Mouse (Mus musculus): ENCODE results near the gene Stambpl1. TPM values are rescaled to one million over a fixed set of nuclear protein-coding genes. Genes with fewer than 3 reads are reported as not detected.

The Stambpl1 gene
- polyA plus RNA-seq, 1 experiment from 2014 or later: 10.3 TPM

DNA sequence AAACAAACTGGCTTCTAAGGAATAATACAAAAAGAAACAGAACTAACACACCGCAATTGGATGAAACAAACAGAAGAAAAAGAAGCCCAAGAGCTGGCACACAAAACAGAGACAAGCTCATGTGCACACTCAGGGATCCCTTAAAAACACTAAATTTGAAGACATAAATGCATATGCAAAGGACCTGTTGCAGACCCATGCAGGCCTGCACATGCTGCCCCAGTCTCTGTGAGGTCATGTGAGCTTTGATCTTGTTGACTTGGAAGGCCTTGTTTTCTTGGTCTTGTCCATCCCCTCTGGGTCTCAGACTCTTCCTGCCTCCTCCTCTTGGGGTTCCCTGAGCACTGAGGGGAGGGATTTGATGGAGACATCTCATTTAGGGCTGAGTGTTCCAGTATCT lies 96.7 kb downstream of the Stambpl1 start:
- Histone ChIP-seq H3K9me3 (ENCODE audit: low read length) (no peaks in the 10 kb centered on the region), H3K4me2 (ENCODE audit: low read depth, low read length) (no peak overlapping the region), H3K36me3 (replicated peaks; ENCODE audit: insufficient read depth, low read length) (no peaks in the 10 kb centered on the region), H3K4me3 (ENCODE audit: low read depth, low read length) (no peak overlapping the region), H3K9ac (replicated peaks) (no peak overlapping the region), H3K27me3 (ENCODE audit: insufficient read depth, low read length) (no peaks in the 10 kb centered on the region), H3K27ac (ENCODE audit: low read depth) (no peak overlapping the region), H3K4me1 (ENCODE audit: insufficient read depth) (peaks cover 13% of the 10 kb centered on the region)
- 80% methylated on average over 1 of the region's 1 CpGs for WGBS (ENCODE audit: insufficient replicate concordance)
- DNase-seq (no peak), ATAC-seq (no peak)
- TF ChIP-seq CTCF (IDR thresholded peaks at IDR 0.05; ENCODE audit: low read depth): no peak
- TF ChIP-seq EP300 (IDR thresholded peaks at IDR 0.05; ENCODE audit: low read depth): no peak

Other genes with a start within 250 kb of the Stambpl1 start
- gene Lipf, start 231.0 kb upstream of the Stambpl1 start, polyA plus RNA-seq (2015; fragmentation: Nextera tagmentation; extraction: Ambion mirVana): not detected in 2 replicates
- not detected in 2 replicates for gene Lipk, start 183.9 kb upstream of the Stambpl1 start, polyA plus RNA-seq (2015; fragmentation: Nextera tagmentation; extraction: Ambion mirVana)
- not detected in 2 replicates for gene Lipn, start 124.9 kb upstream of the Stambpl1 start, polyA plus RNA-seq (2015; fragmentation: Nextera tagmentation; extraction: Ambion mirVana)
- not detected in 2 replicates for gene Lipm, start 91.3 kb upstream of the Stambpl1 start, polyA plus RNA-seq (2015; fragmentation: Nextera tagmentation; extraction: Ambion mirVana)
- 0.67 and 0.80 TPM in 2 replicates for gene Ankrd22, start 26.2 kb upstream of the Stambpl1 start, polyA plus RNA-seq (2015; fragmentation: Nextera tagmentation; extraction: Ambion mirVana)
- 7.3 and 7.7 TPM in 2 replicates for gene Acta2, start 63.4 kb downstream of the Stambpl1 start, polyA plus RNA-seq (2015; fragmentation: Nextera tagmentation; extraction: Ambion mirVana)
- 37.1 and 41.9 TPM in 2 replicates for gene Fas, start 98.4 kb downstream of the Stambpl1 start, polyA plus RNA-seq (2015; fragmentation: Nextera tagmentation; extraction: Ambion mirVana)